Mouse (Mus musculus) lung, postnatal 14 days (tissue): ENCODE measurements around the gene Ryr2.

ENCODE experiments used
- DNase-seq: peaks from one replicate; pipeline ENCODE4 v3.0.0; 2021

Ryr2 gene

GRCm38 (mm10) chr13:11933334-11933733 lies 173.4 kb downstream of the Ryr2 start:
- DNase-seq = no peak

- no peak for DNase-seq
Measured at GRCm38 (mm10) chr13:11928709-11929108, 178.0 kb downstream of the Ryr2 start.

GRCm38 (mm10) chr13:11927727-11928126 lies 179.0 kb downstream of the Ryr2 start:
- DNase-seq = no peak

- peak; percentile 25 for DNase-seq
Measured at GRCm38 (mm10) chr13:11926720-11927500, 179.8 kb downstream of the Ryr2 start.

GRCm38 (mm10) chr13:11926215-11926614 lies 180.5 kb downstream of the Ryr2 start:
- no peak for DNase-seq

GRCm38 (mm10) chr13:11924732-11925131 lies 182.0 kb downstream of the Ryr2 start:
- DNase-seq = no peak

GRCm38 (mm10) chr13:11920495-11920894 lies 186.2 kb downstream of the Ryr2 start:
- no peak for DNase-seq

- DNase-seq = no peak
Measured at GRCm38 (mm10) chr13:11919448-11919847, 187.3 kb downstream of the Ryr2 start.

GRCm38 (mm10) chr13:11915619-11916018 lies 191.1 kb downstream of the Ryr2 start:
- no peak for DNase-seq

GRCm38 (mm10) chr13:11914682-11915081 lies 192.1 kb downstream of the Ryr2 start:
- DNase-seq = no peak

GRCm38 (mm10) chr13:11912208-11912607 lies 194.5 kb downstream of the Ryr2 start:
- no peak for DNase-seq

GRCm38 (mm10) chr13:11908123-11908522 lies 198.6 kb downstream of the Ryr2 start:
- DNase-seq = no peak

- DNase-seq = no peak
Measured at GRCm38 (mm10) chr13:11905126-11905525, 201.6 kb downstream of the Ryr2 start.

GRCm38 (mm10) chr13:11903272-11903671 lies 203.5 kb downstream of the Ryr2 start:
- DNase-seq = no peak

- no peak for DNase-seq
Measured at GRCm38 (mm10) chr13:11902856-11903255, 203.9 kb downstream of the Ryr2 start.

- DNase-seq = no peak
Measured at GRCm38 (mm10) chr13:11900631-11901030, 206.1 kb downstream of the Ryr2 start.

- DNase-seq = no peak
Measured at GRCm38 (mm10) chr13:11895631-11896030, 211.1 kb downstream of the Ryr2 start.

GRCm38 (mm10) chr13:11891739-11892138 lies 215.0 kb downstream of the Ryr2 start:
- no peak for DNase-seq

- DNase-seq = no peak
Measured at GRCm38 (mm10) chr13:11891115-11891514, 215.6 kb downstream of the Ryr2 start.

GRCm38 (mm10) chr13:11884175-11884574 lies 222.6 kb downstream of the Ryr2 start:
- no peak for DNase-seq

GRCm38 (mm10) chr13:11882359-11882758 lies 224.4 kb downstream of the Ryr2 start:
- DNase-seq = no peak

- no peak for DNase-seq
Measured at GRCm38 (mm10) chr13:11880503-11881227, 226.1 kb downstream of the Ryr2 start.

GRCm38 (mm10) chr13:11879037-11879436 lies 227.7 kb downstream of the Ryr2 start:
- no peak for DNase-seq

GRCm38 (mm10) chr13:11874852-11875251 lies 231.9 kb downstream of the Ryr2 start:
- DNase-seq = peak; percentile 19
